Mouse (Mus musculus) heart, postnatal 0 days (tissue): Measurements from ENCODE around the gene Pi4ka.

Experiments
- CTCF ChIP-seq: IDR thresholded peaks from 2 replicates; pipeline ENCODE4 v1.5.1; 2016; ENCODE audit warnings: antibody characterized with exemption, control low read depth, low read depth
- EP300 ChIP-seq: IDR thresholded peaks from 2 replicates; pipeline ENCODE4 v1.6.1; 2016; ENCODE audit warnings: antibody characterized with exemption, low read depth

DNA sequence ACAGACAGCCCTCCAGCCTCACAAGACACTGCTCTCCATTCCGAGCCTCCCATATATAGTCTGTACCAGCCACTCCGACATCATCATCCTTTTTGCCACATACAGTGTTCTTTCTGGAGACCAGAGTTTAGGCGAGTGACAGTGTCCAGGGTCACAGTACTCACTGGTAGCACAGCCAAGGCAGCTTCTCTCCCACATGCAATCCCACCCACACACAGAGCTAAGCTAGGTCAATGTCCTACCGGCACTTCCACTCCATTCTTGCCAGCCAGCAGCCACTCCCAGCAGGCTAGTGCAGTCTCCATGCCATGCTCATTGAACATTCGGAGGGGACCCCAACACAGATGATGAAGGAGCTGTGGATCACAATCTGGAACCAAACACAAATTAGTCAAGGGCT, 98.7 kb downstream of the Pi4ka start:
- no peak for TF ChIP-seq CTCF
- no peak for TF ChIP-seq EP300
